Mouse (Mus musculus) stomach, embryonic 16.5 days (tissue): Measurements from ENCODE around the gene Pcsk5. TPM values are rescaled to one million over a fixed set of nuclear protein-coding genes. Genes with fewer than 3 reads are reported as not detected.

Experiments used
- ATAC-seq: fragments of 200-750 bp; cut with Nextera tagmentation; 2 replicates; pipeline ENCODE4 v1.8.0; 2017; ENCODE audit warnings: moderate number of reproducible peaks, moderate TSS enrichment; ENCODE audit not compliant: insufficient read depth, low FRiP score
- H3K27ac ChIP-seq: fragments of 300-500 bp; sonication (generic); 2 replicates; pipeline ENCODE4 v1.5.1; 2014; ENCODE audit warnings: low read length
- H3K27me3 ChIP-seq: fragments of 300-500 bp; sonication (generic); 2 replicates; pipeline ENCODE4 v1.6.1; 2014; ENCODE audit warnings: low read length, control low read depth, mixed read lengths; ENCODE audit not compliant: control insufficient read depth, insufficient read depth
- H3K36me3 ChIP-seq: fragments of 300-500 bp; sonication (generic); 2 replicates; pipeline ENCODE4 v1.6.1; 2014; ENCODE audit warnings: low read length; ENCODE audit not compliant: control insufficient read depth, insufficient read depth
- H3K4me1 ChIP-seq: fragments of 300-500 bp; sonication (generic); 2 replicates; pipeline ENCODE4 v1.6.1; 2014; ENCODE audit warnings: low read length, control low read depth, mixed read lengths; ENCODE audit not compliant: control insufficient read depth, insufficient read depth
- H3K4me2 ChIP-seq: fragments of 300-500 bp; sonication (generic); 2 replicates; pipeline ENCODE4 v1.6.1; 2014; ENCODE audit warnings: low read depth, low read length, mixed read lengths
- H3K4me3 ChIP-seq: fragments of 300-500 bp; sonication (generic); replicated peaks from 2 replicates; pipeline ENCODE4 v1.5.1; 2014; ENCODE audit warnings: mild to moderate bottlenecking, low read length
- H3K9ac ChIP-seq: fragments of 300-500 bp; sonication (generic); 2 replicates; pipeline ENCODE4 v1.6.1; 2014; ENCODE audit warnings: low read length
- H3K9me3 ChIP-seq: fragments of 300-500 bp; sonication (generic); replicated peaks from 2 replicates; pipeline ENCODE4 v1.6.1; 2016; ENCODE audit warnings: low read length, control low read depth; ENCODE audit not compliant: control insufficient read depth
- WGBS: fragments of 180-500 bp; shearing (Covaris S2); extraction: QIAGEN DNeasy Blood & Tissue Kit; methylation state at CpG from one replicate; pipeline ENCODE4 v1.1.7; 2014; 5-methylcytosine and 5-hydroxymethylcytosine counted together
- polyA plus RNA-seq: library from polyadenylated mRNA; unstranded; fragments of >200 nt; fragmentation: Nextera tagmentation; extraction: Ambion mirVana; gene quantifications from 2 replicates; pipeline ENCODE4 v1.2.1, GENCODE M21; 2015

Pcsk5 gene
- polyA plus RNA-seq, 1 experiment from 2014 or later, result 12.1 TPM

DNA sequence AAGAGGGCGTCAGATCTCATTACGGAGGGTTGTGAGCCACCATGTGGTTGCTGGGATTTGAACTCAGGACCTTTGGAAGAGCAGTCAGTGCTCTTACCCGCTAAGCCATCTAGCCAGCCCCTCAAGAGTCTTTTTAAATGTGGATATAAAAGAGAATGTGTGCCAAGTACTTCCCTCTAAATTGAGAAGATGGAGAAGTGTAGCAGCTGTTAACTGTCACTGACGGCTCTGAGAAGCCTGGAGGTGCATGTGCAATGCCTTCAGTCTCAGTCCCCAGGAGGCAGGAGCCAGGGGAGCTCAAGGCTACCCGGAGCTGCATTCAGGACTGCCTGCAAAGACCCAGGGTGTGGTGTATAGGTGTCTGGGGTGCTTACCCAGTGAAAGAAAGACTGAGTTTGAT lies 439.5 kb downstream of the Pcsk5 start:
- Histone ChIP-seq H3K9me3 (no peaks in the 10 kb centered on the region), H3K36me3 (peaks cover 15% of the 10 kb centered on the region), H3K4me2 (no peak overlapping the region), H3K4me3 (no peak overlapping the region), H3K4me1 (peaks cover 10% of the 10 kb centered on the region; the same call in 1 of the 2 replicates), H3K27me3 (no peaks in the 10 kb centered on the region), H3K9ac (no peak overlapping the region), H3K27ac (no peak overlapping the region)
- ATAC-seq, result no peak
- 62% methylated on average over 5 of the region's 5 CpGs for WGBS

GRCm38 (mm10) chr19:17396802-17397201 lies 440.6 kb downstream of the Pcsk5 start:
- 84% methylated on average over 4 of the region's 4 CpGs for WGBS
- no peak overlapping the region for H3K9ac ChIP-seq
- no peak overlapping the region for H3K4me2 ChIP-seq
- no peaks in the 10 kb centered on the region for H3K9me3 ChIP-seq
- H3K4me3 ChIP-seq, result no peak overlapping the region
- no peak overlapping the region for H3K27ac ChIP-seq
- peaks cover 15% of the 10 kb centered on the region for H3K36me3 ChIP-seq
- no peak for ATAC-seq
- peaks cover 10% of the 10 kb centered on the region; the same call in 1 of the 2 replicates for H3K4me1 ChIP-seq
- no peaks in the 10 kb centered on the region for H3K27me3 ChIP-seq

- Histone ChIP-seq H3K4me3 (peak within 1 kb of the TSS; percentile 93), H3K36me3 (peaks cover 5% of the 10 kb centered on the region; the same call in 1 of the 2 replicates), H3K4me2 (peak within 1 kb of the TSS; percentile 61), H3K9me3 (no peaks in the 10 kb centered on the region), H3K27ac (peak within 1 kb of the TSS; percentile 76), H3K27me3 (no peaks in the 10 kb centered on the region), H3K9ac (peak within 1 kb of the TSS; percentile 93), H3K4me1 (peaks cover 10% of the 10 kb centered on the region; the same call in 1 of the 2 replicates)
- peak; percentile 98 for ATAC-seq
- under 1% methylated on average over 80 of the region's 83 CpGs for WGBS
These were observed 443.4 kb downstream of the Pcsk5 start, which contains the start of gene Rfk for GRCm38 (mm10) chr19:17393841-17394591. Rfk (plus strand) TSS chr19:17394043.

DNA sequence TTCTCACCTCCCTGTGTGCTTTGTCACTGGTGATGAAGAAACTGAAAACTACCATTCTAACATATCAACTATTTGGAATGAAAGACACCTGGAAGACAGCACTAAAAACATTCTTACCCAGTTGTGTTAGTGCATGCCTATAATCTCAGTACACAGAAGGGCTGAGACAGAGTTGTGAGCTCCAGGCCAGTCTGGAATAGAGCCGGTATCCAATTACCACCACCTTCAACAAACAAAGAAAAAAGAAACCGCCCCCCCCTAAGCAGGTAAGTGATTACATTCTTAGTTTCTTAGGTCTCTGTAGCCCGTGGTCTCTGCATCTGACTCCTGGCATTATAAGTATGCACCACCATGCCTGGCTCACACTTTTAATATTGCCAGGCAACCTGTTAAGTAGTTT lies 444.6 kb downstream of the Pcsk5 start:
- 13% methylated on average over 3 of the region's 3 CpGs for WGBS

DNA sequence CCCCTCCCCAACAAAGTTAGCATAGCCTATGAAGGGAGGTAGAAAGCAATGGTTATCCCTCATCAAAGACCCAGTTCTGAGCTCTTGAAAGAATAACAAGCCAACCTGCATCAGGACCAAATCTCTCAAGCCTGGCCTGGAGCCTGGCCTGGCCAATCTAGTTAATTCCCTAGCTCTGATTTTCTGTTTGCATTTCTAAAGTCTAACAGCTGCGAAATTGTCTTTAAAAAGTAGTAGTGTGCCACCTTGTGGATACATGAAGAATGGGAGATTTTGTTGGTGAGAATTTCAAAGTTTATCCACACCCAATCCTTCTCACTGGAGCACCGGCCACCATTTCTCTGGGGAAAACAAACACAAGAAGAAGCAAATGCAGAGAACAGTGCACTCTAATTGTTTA lies 449.0 kb downstream of the Pcsk5 start:
- Histone ChIP-seq H3K4me1 (0 out of 2 replicates have a peak, but pooled peaks cover 4% of the 10 kb centered on the region), H3K4me2 (no peak overlapping the region), H3K36me3 (no peaks in the 10 kb centered on the region), H3K27ac (no peak overlapping the region), H3K9me3 (no peaks in the 10 kb centered on the region), H3K27me3 (no peaks in the 10 kb centered on the region), H3K9ac (no peak overlapping the region), H3K4me3 (no peak overlapping the region)
- 9% methylated on average over 2 of the region's 2 CpGs for WGBS
- no peak for ATAC-seq

More for the DNA sequence above, 444.6 kb downstream of the Pcsk5 start:
- Histone ChIP-seq H3K4me3 (peak overlapping the region; percentile 93), H3K36me3 (no peaks in the 10 kb centered on the region), H3K4me1 (peaks cover 10% of the 10 kb centered on the region; the same call in 1 of the 2 replicates), H3K4me2 (peak overlapping the region; percentile 61), H3K9me3 (no peaks in the 10 kb centered on the region), H3K27me3 (no peaks in the 10 kb centered on the region), H3K27ac (no peak overlapping the region), H3K9ac (no peak overlapping the region)
- no peak for ATAC-seq

DNA sequence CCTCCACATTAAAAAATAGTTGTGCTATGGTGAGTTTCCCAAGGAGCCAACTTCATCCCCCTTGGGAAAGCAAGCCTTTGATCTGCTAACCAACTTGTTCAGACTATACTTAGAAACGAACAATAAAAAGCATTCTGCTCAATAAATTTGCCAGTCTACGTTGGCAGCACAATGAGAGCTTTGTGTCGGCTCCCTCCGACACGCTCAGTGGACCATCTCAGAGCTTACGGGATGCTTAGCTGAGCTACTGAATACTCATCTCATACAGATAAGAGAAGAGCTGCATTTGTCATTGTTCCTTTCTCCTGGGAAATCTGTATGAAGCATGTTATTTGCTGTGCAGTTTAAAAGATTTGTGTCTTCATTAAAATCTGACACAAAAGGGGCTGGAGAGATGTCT lies 451.0 kb downstream of the Pcsk5 start:
- Histone ChIP-seq H3K9ac (no peak overlapping the region), H3K27me3 (no peaks in the 10 kb centered on the region), H3K4me2 (no peak overlapping the region), H3K9me3 (no peaks in the 10 kb centered on the region), H3K36me3 (no peaks in the 10 kb centered on the region), H3K4me3 (no peak overlapping the region), H3K4me1 (no peaks in the 10 kb centered on the region), H3K27ac (no peak overlapping the region)
- 75% methylated on average over 6 of the region's 6 CpGs for WGBS
- no peak for ATAC-seq

DNA sequence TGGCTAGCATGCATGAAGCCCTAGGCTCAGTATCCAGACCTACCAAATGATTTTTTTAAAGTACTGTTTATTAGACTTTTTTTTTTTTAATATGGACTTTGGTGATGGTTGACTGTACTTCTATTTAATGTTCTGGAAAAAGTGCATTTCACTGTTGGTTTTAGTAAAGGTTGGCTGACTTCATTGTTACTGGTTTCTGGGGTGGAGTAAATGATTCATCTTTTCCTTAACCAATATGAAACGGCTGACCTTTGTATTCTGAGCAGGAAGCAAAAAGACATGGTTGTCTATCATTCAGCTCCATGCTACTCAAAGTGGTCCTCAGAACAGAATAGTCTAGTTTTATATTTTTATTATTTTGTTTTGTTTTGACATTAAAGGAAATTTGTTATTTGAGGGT lies 452.0 kb downstream of the Pcsk5 start:
- whole genome bisulfite sequencing, result 64% methylated on average over 1 of the region's 1 CpGs
- H3K4me2 ChIP-seq, result no peak overlapping the region
- no peak overlapping the region for H3K9ac ChIP-seq
- H3K27me3 ChIP-seq, result no peaks in the 10 kb centered on the region
- no peaks in the 10 kb centered on the region for H3K9me3 ChIP-seq
- no peak overlapping the region for H3K27ac ChIP-seq
- H3K4me1 ChIP-seq, result no peaks in the 10 kb centered on the region
- no peaks in the 10 kb centered on the region for H3K36me3 ChIP-seq
- no peak for ATAC-seq
- H3K4me3 ChIP-seq, result no peak overlapping the region

DNA sequence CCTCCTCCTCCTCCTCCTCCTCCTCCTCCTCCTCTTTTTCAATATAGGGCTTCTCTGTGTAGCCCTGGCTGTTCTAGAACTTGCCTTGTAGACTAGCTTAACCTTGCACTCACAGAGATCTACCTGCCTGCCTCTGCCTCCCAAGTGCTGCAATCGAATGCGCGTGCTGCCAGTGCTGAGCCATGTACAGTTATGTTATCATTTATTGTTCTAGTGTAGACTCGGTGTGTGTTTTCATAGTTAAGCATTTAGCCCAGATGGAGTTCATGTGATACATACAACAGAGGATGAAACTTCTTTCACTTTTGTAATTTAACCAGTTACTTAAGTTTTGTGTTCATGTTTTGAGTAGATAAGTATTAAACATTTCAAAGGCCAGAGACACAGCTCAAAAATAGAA lies 452.4 kb downstream of the Pcsk5 start:
- Histone ChIP-seq H3K36me3 (no peaks in the 10 kb centered on the region), H3K4me2 (no peak overlapping the region), H3K27me3 (no peaks in the 10 kb centered on the region), H3K4me1 (no peaks in the 10 kb centered on the region), H3K4me3 (no peak overlapping the region), H3K9ac (no peak overlapping the region), H3K9me3 (no peaks in the 10 kb centered on the region), H3K27ac (no peak overlapping the region)
- no peak for ATAC-seq
- 90% methylated on average over 4 of the region's 4 CpGs for WGBS

GRCm38 (mm10) chr19:17382807-17383397 lies 454.5 kb downstream of the Pcsk5 start:
- 75% methylated on average over 6 of the region's 6 CpGs for WGBS
- no peaks in the 10 kb centered on the region for H3K36me3 ChIP-seq
- H3K4me3 ChIP-seq, result no peak overlapping the region
- no peak for ATAC-seq
- no peak overlapping the region for H3K9ac ChIP-seq
- no peaks in the 10 kb centered on the region for H3K4me1 ChIP-seq
- no peak overlapping the region for H3K4me2 ChIP-seq
- no peak overlapping the region for H3K27ac ChIP-seq
- no peaks in the 10 kb centered on the region for H3K9me3 ChIP-seq
- no peaks in the 10 kb centered on the region for H3K27me3 ChIP-seq
